Mouse (Mus musculus) right cerebral cortex, postnatal 4 days (tissue): ENCODE data around the gene Dhx32.
A peak's percentile ranks its signal among the peaks of the same experiment; 100 is the strongest.

ENCODE experiments used
- DNase-seq: peaks from one replicate; pipeline ENCODE4 v3.0.0-alpha.2; 2022

Gene Dhx32

DNA sequence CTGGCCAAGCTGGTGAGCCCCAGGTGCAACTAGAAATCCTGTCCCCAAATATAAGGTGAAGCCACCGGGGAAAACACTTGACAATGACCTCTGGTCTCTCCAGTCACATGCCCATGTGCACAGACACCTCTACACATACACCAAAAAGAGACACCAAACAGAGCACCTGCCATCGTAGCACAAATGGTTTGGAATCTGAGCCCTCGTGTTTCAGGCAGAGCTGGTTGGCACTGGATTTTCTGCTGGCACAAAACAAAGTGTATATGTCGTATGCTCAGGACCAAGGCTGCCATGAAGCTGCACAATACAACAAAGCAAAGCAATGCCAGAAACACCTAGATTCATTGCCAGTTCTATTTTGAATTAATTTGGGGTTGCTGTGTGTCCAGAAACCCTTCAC is 14.5 kb downstream of the Dhx32 start:
- DNase-seq: no peak

DNA sequence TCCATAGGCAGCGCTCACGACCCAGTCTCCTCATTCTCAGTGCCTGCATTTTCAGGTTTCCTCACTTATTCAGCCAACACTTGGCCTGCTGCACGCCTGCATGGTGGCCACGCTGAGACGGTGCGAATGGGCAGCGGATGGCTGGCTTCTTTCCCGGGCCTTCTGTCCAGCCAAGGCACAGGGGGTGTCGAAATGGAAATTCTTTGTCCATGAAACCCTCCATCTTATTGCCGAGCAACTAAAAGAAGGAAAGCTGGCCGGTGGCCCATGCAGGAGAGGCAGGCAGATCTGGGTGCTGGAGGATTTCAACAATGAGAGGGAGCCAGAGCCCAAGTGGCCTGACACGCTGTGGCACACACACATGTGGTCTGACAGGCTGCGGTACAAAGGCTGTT is 16.7 kb downstream of the Dhx32 start:
- peak; percentile 76 for DNase-seq

DNA sequence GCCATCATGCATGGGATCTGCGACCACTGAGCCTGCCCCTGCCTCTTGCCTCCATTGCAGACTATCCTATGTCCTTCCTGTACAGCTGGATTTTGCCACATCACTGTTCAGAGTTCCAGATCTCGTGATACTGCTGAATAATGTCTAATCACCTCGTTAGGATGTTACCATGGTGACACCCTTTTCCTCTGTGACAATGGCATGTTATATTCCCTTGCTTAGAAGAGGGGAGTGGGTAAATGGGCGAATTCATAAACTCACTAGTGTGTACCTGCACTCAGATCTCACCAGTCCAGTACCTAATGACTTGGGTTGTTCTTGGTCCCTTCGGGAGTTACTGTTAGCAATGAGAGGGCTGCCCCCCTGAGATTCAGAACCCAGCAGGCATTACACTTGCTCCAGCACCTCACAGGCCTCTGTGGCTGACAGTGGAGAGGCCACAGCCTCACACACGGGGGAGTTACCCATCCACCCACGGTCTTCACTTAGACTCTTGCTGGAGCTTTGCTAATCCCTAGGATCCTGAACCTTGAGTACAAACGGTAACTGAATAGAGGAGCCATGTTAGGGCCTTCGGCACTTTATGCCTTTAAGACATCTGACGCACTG is 17.2 kb downstream of the Dhx32 start:
- DNase-seq: no peak

DNA sequence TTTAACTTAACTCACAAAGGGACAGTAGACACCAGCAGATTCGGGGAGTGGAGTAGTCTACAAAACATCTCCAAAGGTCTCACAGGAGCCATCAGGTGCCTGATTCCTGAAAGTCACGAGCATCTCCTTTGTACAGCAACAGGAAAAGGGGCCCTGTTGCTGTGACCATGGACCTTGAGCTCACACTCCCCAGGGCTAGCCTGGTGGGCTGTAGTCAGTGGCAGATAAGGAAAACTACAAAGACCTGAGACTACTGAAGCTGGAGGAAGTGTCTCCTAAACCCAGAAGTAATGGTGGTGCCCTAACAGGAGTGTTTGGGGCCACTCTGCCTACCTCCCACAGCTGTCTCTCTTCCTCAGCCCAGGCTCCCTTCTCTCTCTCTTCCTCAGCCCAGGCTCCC is 18.1 kb downstream of the Dhx32 start:
- no peak for DNase-seq

DNA sequence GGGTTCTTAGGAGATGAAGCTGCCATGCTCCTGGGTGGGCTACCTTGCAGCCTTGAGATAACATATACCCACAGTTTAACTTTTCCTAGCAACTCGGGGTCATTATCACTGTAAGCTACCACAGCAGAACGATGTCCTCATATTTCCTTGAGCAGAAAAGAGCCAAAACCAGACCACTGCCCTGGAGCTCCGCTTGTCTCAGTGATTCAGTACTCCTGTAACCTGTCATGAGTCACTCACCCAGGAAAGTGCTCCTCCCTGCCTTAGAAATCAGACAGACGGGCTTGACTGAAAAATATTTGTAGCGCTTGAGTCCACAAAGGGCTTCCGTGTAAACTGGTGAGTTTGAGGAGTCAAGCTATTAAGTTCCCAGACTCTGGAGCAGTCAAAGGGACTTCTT is 19.8 kb downstream of the Dhx32 start:
- DNase-seq: no peak

DNA sequence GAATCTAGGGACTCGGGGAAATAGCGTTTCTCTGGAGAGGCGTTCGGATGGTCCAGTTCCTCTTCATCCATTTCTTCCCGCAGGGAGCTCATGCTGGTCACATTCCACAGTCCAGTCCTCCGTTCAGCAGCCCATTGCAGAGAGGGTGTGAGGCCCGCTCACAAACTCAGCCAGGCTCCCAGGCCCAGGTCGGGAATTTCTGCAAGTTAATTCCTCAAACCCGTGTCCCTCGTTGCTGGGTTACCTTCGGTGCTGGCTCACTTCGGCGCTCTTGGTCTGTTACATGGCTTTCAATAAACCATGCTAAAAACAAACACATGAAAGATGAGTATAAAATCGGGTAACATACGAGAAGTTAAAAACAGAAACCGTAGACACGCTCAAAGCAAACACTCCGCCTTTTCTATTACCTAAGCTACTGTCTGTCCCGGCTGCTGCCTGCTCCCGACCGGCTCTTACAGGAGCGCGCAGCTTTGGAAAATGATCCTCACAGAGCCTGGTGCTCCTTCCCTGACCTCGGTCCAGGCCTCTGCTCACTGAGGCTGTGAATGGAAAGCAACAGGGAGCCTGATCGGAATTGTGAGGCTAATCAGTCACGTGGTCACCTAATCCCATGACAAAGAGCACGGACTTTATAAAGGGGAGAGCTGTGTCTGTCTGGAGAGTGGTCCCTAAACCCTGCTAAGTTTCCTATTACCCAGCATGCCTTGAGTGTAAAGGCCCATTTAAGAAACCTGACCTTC is 22.7 kb downstream of the Dhx32 start:
- DNase-seq: peak; percentile 18

DNA sequence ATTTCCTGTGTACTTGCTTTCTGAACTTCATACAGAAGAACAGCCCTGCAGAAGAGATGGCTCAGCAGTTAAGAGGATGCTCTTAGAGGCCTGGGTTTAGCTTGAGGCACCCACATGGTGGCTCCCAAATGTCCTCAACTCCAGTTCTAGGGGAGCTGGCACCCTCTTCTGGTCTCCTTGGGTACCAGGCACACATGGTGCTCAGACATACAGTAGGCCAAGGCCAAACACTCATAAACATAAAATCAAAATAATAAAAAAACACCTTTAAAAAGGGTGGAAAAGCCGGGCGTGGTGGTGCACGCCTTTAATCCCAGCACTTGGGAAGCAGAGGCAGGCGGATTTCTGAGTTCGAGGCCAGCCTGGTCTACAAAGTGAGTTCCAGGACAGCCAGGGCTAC is 23.8 kb downstream of the Dhx32 start:
- no peak for DNase-seq

DNA sequence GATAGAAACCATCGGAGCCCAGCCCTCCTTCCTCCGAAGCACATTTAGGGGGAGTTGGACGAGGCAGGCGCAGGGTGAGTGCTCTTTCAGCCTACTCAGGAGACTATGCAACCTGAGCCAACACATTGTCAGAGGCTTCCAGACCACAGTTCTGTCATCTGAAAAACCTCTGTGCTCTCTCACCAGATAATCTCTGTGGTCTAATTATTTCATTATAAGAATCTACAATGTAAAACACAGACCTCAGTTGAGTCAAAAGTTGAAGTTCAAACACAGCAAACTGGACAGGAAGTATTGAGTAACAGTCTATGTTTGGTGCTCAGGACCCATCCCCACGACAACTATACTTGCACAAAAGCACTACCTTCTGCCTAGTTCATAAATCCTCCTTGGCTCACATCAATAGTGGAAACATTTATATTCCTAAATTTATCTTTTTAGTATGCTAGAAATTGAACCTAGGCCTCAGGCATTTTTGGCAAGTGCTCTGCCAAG is 24.5 kb downstream of the Dhx32 start:
- DNase-seq: no peak

DNA sequence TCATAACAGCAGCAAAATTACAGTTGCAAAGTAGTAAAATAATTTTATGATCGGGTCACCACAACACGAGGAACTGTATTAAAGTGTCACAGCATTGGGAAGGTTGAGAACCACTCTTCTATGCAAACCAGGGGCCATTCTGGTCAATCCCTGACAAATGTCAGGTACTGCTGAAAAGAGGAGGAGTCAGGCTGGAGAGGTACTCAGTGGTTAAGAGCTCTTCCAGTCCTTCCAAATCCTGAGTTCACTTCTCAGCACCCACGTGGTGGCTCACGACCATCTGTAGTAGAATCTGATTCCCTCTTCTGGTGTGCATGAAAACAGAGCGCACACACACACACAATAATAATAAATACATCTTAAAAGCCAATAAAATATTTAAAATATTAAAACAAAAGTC is 31.4 kb downstream of the Dhx32 start:
- DNase-seq: no peak

DNA sequence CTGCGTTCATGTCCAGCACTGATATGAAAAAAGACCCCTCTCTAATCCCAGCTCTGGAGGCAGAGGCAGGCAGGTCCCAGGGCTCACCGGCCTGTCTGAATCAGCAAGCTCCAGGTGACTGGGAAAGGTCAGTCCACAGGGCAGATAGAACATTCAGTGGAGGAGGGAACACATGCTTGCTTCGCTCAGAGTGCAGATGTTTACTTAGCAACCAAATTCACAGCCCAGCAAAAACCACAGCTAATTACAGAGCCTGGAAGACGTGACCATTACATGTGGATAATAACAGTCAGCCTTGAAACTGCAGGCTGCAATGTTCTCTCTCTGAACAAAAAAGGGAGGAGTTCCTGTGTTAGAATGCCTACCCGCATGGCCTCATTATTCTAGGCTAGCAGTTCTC is 31.9 kb downstream of the Dhx32 start:
- no peak for DNase-seq

DNA sequence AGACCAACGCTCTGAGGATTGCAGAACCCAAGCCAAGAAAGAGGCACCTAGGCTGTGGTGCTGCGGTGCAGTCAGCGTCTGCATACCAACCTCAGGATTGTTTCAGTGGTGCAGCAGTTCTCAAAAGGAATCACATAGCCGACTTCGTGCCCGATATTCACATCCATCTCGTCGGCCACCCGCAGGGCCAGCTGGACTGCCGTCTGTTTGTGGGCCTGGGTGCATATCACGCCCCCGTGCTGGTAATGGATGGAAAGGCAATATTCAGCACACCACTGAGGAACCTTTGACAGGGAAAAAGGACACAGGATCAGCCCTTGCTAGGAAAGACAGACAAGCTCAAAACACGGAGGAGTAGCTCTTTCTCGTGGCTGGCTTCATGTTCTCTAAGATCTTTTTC is 33.8 kb downstream of the Dhx32 start:
- DNase-seq: no peak

DNA sequence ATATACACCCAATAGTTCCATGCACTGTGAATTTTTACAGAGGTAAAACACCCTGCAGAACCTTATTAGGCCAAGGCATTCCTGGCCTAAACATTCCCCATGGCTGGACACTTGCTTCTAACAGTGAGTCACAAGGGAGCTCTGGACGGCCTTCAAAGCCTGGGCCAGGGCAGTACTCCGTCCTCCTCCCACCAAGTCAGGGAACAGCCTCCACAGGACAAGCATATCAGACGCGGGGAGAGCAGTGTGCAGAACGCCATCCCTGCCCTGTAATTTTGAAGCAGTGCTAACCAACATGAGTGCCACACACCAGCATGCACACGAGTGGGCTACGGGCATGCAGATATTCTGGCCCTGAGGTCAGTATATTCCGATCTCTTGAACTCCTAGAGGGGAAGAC is 35.2 kb downstream of the Dhx32 start:
- no peak for DNase-seq

DNA sequence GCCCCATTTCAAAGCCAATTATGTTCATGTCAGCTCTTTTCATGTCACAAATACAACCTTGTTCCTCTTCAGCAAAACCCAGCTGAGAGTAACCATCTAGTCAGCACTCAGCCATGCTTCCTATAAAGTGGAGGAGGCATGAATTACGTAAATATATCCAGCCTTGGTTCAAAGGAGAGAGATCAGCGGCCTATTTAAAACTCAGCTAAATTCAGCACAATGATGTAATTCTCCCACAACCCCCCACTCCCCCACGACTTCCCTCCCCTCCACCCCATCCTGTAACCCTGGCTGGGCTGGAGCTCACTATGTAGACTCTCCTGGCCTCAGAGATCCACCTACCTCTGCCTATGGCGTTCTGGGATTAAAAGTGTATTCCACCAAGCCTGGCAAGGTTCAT is 37.8 kb downstream of the Dhx32 start:
- no peak for DNase-seq

DNA sequence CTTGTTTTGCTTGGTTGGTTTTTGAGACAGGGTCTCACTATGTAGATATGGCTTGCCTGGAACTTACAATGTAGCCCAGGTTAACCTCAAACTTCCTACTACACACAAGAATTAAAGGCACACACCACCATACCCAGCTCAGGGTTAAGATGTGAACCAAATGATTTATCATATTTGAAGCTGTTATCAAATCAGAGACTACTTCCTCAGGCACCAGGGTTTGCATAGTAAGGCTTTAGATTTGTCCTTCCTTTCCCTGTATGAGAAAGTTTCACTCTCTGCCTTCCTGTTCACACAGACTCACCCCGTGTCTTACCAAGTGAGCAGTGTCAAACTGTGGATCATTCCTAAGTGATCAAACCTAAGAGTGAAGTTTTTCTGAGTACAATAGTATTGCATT is 38.3 kb downstream of the Dhx32 start:
- DNase-seq: no peak

DNA sequence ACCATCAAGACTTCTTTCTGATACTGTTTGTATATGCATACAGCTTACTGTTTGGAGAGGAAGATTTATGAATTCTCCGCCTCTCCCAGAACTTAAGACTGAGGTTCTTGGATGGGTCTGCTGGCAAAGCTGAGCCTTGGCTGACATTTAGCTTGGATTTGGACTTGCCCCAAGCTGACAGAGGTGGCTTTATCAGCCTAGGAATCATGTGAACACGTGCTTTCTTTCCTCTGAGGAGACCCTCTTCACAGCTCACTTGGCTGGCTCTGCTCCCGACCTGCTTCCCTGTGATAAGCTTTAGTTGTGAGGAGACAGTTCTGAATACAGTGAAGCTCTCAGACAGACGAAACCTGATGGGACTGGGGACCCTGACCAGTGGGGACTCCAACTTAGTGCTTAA is 38.9 kb downstream of the Dhx32 start:
- peak; percentile 23 for DNase-seq

DNA sequence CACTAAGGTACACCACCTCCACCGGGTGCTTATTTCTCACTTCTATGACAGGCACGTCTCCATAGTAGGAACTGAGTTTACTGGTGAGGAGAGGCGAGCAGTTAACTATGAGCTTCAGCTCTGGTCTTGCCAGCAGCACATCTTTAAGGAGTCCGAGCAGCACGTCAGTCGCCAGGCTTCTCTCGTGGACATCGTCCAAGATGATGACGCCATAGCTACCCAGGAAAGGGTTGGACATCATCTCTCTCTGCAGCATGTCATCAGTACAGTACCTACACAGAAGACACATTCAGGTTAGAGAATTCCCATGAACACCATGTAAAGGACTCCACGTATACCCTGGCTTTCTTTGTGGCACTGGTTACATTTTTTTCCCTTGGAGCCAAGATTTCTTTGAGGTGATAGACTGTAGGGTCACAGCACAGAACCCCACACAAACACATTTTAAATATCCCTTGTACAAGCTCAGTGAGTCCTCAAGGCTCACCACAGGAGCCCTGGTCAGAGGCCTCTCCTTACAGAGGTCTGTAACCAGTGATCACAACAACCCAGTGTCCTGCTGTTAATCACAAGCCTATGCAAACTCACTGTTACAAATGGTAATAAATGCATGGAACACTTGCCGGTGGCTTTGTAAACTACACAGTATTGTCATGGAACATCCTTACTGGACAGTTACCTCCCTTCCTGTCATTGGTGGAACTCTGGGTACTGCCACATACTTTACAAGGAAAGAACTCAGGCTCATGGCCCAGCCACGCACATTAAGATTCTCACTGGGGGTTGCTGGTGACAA is 39.8 kb downstream of the Dhx32 start:
- DNase-seq: no peak

DNA sequence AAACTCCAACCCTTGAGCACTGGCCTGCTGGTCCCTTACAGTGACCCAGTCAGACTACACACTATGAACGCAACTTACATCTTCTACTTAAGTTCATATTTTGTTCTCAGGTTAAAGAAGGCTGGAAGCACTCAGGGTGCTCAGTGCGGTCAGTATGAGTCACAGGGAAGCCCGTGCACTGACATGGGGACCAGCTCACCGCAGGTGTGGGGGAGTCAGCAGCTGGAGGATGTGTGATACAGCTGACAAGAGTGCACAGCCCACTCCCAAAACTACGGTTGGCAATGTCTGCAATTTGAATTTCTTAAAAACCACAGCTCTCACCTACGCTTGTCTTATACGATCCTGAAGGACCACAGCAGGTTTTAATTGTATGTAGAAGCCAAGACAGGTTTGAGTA is 42.0 kb downstream of the Dhx32 start:
- no peak for DNase-seq

DNA sequence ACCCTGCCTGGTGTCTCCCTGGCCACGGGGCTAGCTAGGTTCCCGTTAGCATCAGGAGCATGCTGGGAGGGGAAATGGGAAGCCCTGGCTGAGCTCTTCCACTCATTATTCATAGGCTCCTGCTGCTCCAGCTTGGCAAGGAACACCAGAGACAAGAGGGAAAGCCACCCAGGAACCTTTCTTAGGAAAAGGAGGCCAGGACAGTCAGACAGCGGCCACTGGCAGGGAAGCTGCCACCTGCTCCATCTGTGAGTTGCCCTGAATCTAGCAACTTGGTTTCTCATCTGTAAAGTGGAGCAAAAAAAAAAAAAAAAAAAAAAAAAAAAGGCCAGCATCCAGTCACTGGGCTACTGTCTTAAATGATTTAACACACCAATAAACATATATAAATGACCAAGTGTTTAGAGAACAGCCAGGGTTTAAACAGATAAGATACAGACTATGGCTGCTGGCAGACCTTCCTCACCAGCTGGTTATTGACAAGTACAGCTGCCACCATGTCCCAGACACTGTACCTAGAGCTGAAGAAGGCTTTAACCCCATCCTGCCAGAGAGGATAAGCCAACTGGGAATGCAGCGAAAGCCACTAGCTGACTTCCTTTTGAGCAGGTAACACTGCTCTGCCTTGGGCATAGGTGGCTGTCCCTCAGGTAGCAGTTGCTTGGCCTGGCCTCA is 50.4 kb downstream of the Dhx32 start:
- no peak for DNase-seq

DNA sequence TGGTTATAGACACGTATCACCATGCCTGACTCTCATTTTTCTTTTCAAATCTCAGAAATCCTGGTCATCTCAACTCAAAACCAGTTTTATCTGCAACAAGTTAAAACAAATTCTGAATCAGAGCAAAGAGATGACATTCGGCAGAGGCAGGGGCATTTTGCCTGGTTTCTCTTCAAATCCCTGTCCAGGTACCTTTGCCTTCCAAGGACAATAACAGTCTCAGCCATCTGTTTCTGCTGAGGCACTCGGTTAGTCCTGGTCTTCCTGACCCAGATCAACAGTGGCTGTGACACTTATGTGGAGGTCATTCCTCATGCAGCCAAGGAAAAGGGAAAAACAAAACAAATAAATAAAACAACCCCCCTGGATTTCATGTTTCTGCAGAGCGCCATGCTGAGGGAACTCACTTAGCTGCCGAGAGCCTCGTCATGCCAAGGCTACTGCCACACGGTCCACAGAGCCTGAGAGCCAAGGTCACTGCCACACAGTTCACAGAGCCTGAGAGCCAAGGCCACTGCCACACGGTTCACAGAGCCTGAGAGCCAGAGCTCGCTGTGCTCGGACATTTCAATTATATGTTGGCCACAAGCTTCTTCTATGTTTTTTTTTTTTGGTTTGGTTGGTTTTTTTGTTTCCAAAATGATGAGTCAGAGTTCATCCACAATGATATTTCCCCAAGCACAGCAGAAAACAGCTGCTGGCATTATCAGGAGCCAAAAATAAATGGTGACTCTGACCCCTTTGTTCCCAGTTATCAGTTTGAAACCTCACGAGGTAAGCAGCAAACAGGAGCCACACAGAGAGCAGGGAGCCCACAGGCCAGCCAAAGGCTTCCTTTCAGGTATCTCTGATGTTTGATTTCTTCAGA is 52.0 kb downstream of the Dhx32 start:
- DNase-seq: no peak

DNA sequence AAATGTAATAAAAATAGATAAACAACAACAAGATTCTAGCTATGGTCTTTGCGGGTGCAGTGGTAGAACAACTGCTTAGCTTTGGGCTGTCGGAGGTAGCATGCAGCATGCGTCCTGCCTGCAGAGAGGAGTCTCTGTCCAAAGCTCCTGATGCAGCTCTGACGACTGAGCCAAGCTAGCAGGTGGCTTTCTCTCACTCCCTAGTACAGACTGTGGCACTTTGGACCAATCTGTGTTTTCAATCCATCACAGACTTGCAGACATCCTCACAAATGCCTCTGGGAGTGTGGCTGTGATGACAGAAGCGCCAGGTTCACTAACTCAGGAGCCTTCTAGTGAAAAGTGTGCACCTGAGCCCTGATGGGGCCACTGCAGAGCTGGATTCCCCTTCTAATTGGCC is 53.2 kb downstream of the Dhx32 start:
- no peak for DNase-seq

DNA sequence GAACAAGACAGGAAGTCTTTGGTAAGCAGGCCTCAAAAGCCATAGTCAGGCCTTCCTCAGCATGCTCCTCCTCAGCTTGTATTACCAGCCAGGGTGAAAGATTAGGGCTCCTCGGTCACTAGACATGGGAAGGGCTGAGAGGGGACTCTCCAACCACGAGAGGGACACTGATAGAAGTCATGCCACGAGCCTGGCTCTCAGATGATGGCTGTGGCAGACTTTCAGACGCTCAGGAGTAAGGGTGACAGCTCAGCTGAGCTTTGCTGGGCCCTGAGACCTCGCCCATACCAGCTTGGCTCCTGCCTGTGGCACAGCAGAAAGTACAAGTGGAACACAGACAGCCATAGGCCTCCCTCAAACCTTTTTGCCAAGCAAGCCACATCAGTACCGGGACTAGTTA is 55.5 kb downstream of the Dhx32 start:
- no peak for DNase-seq

DNA sequence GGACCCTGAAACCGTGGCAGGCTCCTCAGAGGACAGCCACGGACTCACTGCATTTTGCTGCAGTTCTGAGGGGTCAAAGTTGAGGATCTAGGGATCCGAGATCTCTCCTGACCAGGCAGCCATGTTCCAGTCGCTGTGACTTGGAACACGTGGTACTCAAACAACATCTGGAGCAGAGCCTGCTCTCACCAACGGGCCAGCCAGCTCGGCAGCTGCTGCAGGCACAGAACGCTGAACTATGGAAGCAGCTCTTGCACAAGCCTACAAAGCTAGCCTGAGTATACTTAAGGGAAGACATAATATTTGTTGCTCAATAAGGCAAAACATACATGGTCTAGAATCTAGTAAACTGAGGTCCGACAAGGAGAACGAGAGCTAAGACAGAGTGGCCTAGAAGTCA is 57.0 kb downstream of the Dhx32 start:
- DNase-seq: no peak

DNA sequence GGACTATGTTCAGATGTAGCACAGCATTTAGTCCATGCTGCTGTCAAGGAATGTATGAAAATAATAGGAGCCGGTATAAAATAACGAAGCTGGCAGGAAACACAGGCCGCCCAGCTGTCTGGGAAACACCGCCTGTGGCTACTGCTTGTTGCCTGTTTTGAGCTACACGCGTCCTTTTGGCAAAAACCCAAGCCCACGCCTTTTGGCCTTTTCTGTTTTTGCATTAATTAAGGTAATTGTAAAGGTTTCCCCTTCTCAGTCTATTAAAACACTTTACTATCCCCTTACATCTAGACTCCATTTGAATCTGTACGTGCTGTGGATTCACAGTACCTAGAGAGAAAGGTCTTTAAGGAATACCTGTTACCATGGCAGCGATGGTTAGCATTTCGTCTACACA is 57.7 kb downstream of the Dhx32 start:
- DNase-seq: no peak
